Mouse (Mus musculus): ENCODE data around the gene Sfxn2. TPM values are rescaled to one million over a fixed set of nuclear protein-coding genes. Genes with fewer than 3 reads are reported as not detected.
A peak's percentile ranks its signal among the peaks of the same experiment; 100 is the strongest.

Gene Sfxn2
- polyA plus RNA-seq (2015; fragmentation: Nextera tagmentation; extraction: Ambion mirVana): 10.6 and 12.9 TPM in 2 replicates

GRCm38 (mm10) chr19:46572951-46573937 is at the start of gene Sfxn2, which contains the start of gene Arl3:
Gene Sfxn2, plus strand, starts transcription at chr19:46573365.
Gene Arl3, minus strand, starts transcription at chr19:46573198.
- Histone ChIP-seq H3K9me3 (no peaks in the 10 kb centered on the region), H3K4me3 (peak within 1 kb of the TSS; percentile 85), H3K9ac (peak within 1 kb of the TSS; percentile 93), H3K27ac (replicated peaks) (peak within 1 kb of the TSS; percentile 89), H3K4me1 (replicated peaks) (peaks cover 30% of the 10 kb centered on the region), H3K36me3 (no peaks in the 10 kb centered on the region), H3K4me2 (peak within 1 kb of the TSS; percentile 91), H3K27me3 (no peaks in the 10 kb centered on the region)
- ATAC-seq (ENCODE audit: low read depth): peak; percentile 97
- WGBS: under 1% methylated on average over 63 of the region's 67 CpGs

DNA sequence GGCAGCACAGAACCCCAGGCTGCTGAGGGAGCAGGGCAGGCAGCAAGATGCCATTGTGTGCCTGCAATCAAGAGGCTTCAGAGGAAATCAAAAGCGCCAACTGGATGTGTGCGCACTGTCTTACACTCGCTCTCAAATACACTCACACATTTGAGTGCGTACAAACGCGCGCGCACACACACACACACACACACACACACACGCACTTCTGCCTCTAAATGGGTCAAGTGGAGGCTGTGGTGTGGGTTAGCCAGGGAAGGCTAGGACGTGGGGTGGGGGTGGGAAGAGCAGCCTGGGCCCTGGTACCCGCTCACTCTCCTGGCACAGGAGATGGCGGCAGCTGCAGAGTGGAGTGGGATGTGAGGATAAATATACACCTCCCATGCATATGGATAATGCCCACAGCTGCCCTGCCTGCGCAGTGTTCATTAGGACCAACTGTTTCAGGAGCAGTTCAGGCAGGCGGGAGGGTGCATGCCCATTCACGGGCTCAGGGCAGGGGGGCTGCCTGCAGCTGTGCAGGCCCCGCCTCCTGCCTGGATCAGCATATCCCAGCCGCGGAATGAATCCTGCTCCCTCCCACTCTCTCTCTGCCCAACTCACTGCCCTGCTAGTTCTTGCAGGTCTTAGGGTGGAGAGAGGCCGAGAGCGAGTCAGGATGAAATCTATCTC is 49.5 kb upstream of the Sfxn2 start:
- Histone ChIP-seq H3K9me3 (no peaks in the 10 kb centered on the region), H3K4me3 (peak overlapping the region; percentile 19), H3K9ac (peak overlapping the region; percentile 49), H3K36me3 (no peaks in the 10 kb centered on the region), H3K4me2 (peak overlapping the region; percentile 54), H3K4me1 (replicated peaks) (peaks cover 78% of the 10 kb centered on the region), H3K27me3 (no peaks in the 10 kb centered on the region), H3K27ac (replicated peaks) (peak overlapping the region; percentile 89)
- ATAC-seq (ENCODE audit: low read depth): peak; percentile 87
- 3% methylated on average over 20 of the region's 20 CpGs for WGBS

GRCm38 (mm10) chr19:46524152-46524544 is 49.0 kb upstream of the Sfxn2 start:
- Histone ChIP-seq H3K4me3 (peak overlapping the region; percentile 19), H3K9me3 (no peaks in the 10 kb centered on the region), H3K36me3 (no peaks in the 10 kb centered on the region), H3K4me1 (replicated peaks) (peaks cover 78% of the 10 kb centered on the region), H3K9ac (peak overlapping the region; percentile 49), H3K27me3 (no peaks in the 10 kb centered on the region), H3K4me2 (peak overlapping the region; percentile 54), H3K27ac (replicated peaks) (peak overlapping the region; percentile 89)
- WGBS: 9% methylated on average over 6 of the region's 6 CpGs
- ATAC-seq (ENCODE audit: low read depth): no peak

- no peak for ATAC-seq (ENCODE audit: low read depth)
- Histone ChIP-seq H3K4me1 (replicated peaks) (peaks cover 80% of the 10 kb centered on the region), H3K36me3 (no peaks in the 10 kb centered on the region), H3K27ac (replicated peaks) (peak overlapping the region; percentile 89), H3K9ac (peak overlapping the region; percentile 49), H3K9me3 (no peaks in the 10 kb centered on the region), H3K4me3 (no peak overlapping the region), H3K4me2 (peak overlapping the region; percentile 54), H3K27me3 (no peaks in the 10 kb centered on the region)
- WGBS: 29% methylated on average over 14 of the region's 14 CpGs
Measured at GRCm38 (mm10) chr19:46524601-46525321, 48.4 kb upstream of the Sfxn2 start.

DNA sequence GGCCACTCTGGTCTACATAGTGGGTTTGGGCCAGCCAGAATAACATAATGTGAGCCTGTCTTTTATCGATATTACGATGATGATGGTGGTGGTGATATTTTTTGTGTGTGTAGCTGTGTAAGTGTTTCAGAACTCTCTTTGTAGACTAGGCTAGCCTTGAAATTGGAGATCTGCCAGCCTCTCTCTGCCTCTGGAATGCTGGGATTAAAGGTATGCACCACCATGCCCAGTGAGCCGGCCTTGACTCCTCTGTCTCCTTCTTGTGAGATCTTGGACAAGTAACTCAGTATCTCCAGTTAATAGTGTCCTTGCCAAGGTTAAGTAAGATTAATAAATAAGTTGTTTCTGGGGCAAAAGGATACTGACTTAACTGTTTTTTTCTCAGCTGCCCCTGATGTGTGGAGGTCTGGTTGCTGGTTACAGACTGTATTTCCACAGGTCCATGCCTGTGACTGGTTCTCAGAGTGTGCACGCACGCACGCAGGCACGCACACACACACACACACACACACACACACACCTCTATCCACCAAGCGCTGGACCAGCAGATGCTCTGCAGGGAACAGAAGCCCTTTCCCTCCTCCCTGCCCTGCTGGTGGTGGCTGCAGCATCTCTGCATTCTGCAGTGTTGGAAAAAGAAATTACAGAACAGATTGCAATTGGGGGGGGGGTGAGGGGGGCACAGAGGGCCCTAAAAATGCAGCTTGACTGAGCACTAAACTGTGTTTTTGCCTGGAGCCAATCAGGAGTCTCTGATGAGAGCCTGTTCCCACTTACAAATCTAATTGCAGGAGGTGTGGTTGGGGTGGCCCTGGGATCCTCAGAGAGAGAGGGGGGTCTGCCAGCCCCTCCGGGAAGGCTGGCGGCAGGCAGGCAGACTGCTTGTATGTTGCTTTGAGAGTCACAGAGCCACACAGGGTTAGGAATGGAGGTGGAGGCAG is 47.2 kb upstream of the Sfxn2 start:
- H3K36me3 ChIP-seq: no peaks in the 10 kb centered on the region
- H3K9me3 ChIP-seq: no peaks in the 10 kb centered on the region
- no peak overlapping the region for H3K4me3 ChIP-seq
- H3K4me1 ChIP-seq (replicated peaks): peaks cover 92% of the 10 kb centered on the region
- 42% methylated on average over 10 of the region's 10 CpGs for WGBS
- ATAC-seq (ENCODE audit: low read depth): no peak
- H3K27me3 ChIP-seq: no peaks in the 10 kb centered on the region
- peak overlapping the region; percentile 26; the same call in 1 of the 2 replicates for H3K9ac ChIP-seq
- H3K4me2 ChIP-seq: no peak overlapping the region
- peak overlapping the region; percentile 61 for H3K27ac ChIP-seq (replicated peaks)

GRCm38 (mm10) chr19:46527632-46528528 is 45.3 kb upstream of the Sfxn2 start:
- peak overlapping the region; percentile 59 for H3K4me2 ChIP-seq
- H3K27ac ChIP-seq (replicated peaks): peak overlapping the region; percentile 92
- 12% methylated on average over 17 of the region's 17 CpGs for WGBS
- H3K4me3 ChIP-seq: peak overlapping the region; percentile 23
- H3K4me1 ChIP-seq (replicated peaks): peaks cover 99% of the 10 kb centered on the region
- peak overlapping the region; percentile 69 for H3K9ac ChIP-seq
- no peaks in the 10 kb centered on the region for H3K27me3 ChIP-seq
- no peaks in the 10 kb centered on the region for H3K9me3 ChIP-seq
- no peaks in the 10 kb centered on the region for H3K36me3 ChIP-seq
- ATAC-seq (ENCODE audit: low read depth): no peak

GRCm38 (mm10) chr19:46528529-46529213 is 44.5 kb upstream of the Sfxn2 start:
- H3K9me3 ChIP-seq: no peaks in the 10 kb centered on the region
- peaks cover 99% of the 10 kb centered on the region for H3K4me1 ChIP-seq (replicated peaks)
- peak overlapping the region; percentile 69 for H3K9ac ChIP-seq
- H3K4me3 ChIP-seq: peak overlapping the region; percentile 23
- H3K36me3 ChIP-seq: no peaks in the 10 kb centered on the region
- WGBS: under 1% methylated on average over 20 of the region's 20 CpGs
- peak overlapping the region; percentile 59 for H3K4me2 ChIP-seq
- H3K27me3 ChIP-seq: no peaks in the 10 kb centered on the region
- ATAC-seq (ENCODE audit: low read depth): peak; percentile 65
- peak overlapping the region; percentile 92 for H3K27ac ChIP-seq (replicated peaks)

DNA sequence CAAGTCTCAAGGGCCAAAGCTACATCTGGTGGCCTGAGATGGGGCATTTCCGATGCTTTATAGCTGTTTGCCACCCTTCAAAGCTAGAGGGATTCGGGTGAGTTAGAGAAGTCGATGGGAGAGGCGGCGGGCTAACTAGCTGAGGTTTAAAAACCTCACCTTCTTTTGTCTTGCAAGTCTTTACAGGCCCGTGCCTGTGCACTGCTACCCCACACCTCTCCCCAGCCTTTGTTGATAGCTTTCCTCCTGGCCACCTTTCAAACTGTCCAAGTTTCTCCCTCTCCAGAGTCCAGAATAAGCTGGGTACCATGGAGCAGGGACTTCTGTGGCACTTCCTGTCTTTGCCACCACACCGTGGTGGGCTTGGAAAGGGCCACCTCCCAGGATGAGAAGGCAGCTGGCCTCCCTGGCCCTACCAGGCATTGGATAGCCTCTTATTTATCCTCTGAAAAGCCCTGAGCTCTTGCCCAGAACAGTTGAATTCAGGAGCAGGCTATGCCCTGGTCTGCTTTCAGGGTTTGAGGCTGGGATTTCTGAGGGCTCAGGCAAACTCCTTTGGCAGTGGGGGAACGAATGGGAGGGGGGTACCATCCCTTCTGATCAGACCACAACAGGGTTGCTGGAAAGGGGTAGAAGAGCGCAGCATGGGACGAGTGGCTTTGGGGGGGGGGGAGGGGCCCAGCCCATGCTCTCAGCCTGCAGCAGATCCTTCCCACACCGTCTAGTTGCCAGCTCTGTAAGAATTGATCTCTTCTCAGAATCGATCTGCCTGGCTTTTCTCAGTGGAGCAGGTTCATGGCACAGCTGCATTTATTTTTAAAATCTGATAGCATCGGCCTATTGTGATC is 43.3 kb upstream of the Sfxn2 start:
- 0 out of 2 replicates have a peak, but pooled peaks have one; percentile 2 for ATAC-seq (ENCODE audit: low read depth)
- 5% methylated on average over 13 of the region's 13 CpGs for WGBS

GRCm38 (mm10) chr19:46530449-46530990 is 42.6 kb upstream of the Sfxn2 start:
- Histone ChIP-seq H3K4me3 (no peak overlapping the region), H3K27ac (replicated peaks) (peak overlapping the region; percentile 92), H3K4me2 (peak overlapping the region; percentile 59), H3K27me3 (no peaks in the 10 kb centered on the region), H3K36me3 (no peaks in the 10 kb centered on the region), H3K9ac (peak overlapping the region; percentile 69), H3K9me3 (no peaks in the 10 kb centered on the region), H3K4me1 (replicated peaks) (peaks cover 94% of the 10 kb centered on the region)
- WGBS: 12% methylated on average over 8 of the region's 8 CpGs
- ATAC-seq (ENCODE audit: low read depth): no peak

More for the DNA sequence above, 43.3 kb upstream of the Sfxn2 start:
- no peak overlapping the region for H3K4me3 ChIP-seq
- H3K4me1 ChIP-seq (replicated peaks): peaks cover 97% of the 10 kb centered on the region
- H3K27ac ChIP-seq (replicated peaks): peak overlapping the region; percentile 92
- no peaks in the 10 kb centered on the region for H3K36me3 ChIP-seq
- no peaks in the 10 kb centered on the region for H3K9me3 ChIP-seq
- H3K4me2 ChIP-seq: peak overlapping the region; percentile 59
- H3K9ac ChIP-seq: peak overlapping the region; percentile 69
- H3K27me3 ChIP-seq: no peaks in the 10 kb centered on the region
